Mouse (Mus musculus): Measurements from ENCODE around the gene Kcnk13.

Gene Kcnk13

GRCm38 (mm10) chr12:100079636-100080286 lies 115.5 kb downstream of the Kcnk13 start:
- DNase-seq (ENCODE audit: extremely low spot score, low read depth, low spot score): no peak

DNA sequence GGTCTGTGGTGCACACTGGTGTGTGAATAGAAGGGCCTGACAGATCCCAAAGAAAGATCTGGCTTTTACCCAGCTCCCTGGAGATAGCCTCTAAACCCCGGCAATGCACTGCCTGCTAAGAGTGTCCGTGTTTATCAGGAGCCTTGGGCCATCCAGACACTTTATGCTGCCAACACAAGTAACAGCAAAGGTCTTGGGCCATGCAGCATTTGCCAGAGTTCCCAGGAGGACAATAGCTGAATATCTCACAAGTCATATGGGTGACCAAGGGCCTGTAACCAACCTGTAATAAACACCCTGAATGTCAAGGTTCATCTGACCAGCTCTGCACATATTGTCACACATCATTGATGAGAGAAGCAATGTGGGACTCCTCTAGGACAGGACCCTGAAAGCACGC lies 123.7 kb downstream of the Kcnk13 start:
- DNase-seq (ENCODE audit: extremely low spot score, low read depth, low spot score): no peak

- DNase-seq (ENCODE audit: extremely low spot score, low read depth, low spot score): no peak
These were observed 125.0 kb downstream of the Kcnk13 start for GRCm38 (mm10) chr12:100089265-100089664.

GRCm38 (mm10) chr12:100090750-100091149 lies 126.5 kb downstream of the Kcnk13 start:
- DNase-seq (ENCODE audit: extremely low spot score, low read depth, low spot score): no peak

GRCm38 (mm10) chr12:100093046-100093445 lies 128.7 kb downstream of the Kcnk13 start:
- no peak for DNase-seq (ENCODE audit: extremely low spot score, low read depth, low spot score)

GRCm38 (mm10) chr12:100099971-100100706 lies 135.8 kb downstream of the Kcnk13 start:
- DNase-seq (ENCODE audit: extremely low spot score, low read depth, low spot score): no peak

GRCm38 (mm10) chr12:100100707-100101030 lies 136.4 kb downstream of the Kcnk13 start:
- no peak for DNase-seq (ENCODE audit: extremely low spot score, low read depth, low spot score)

DNA sequence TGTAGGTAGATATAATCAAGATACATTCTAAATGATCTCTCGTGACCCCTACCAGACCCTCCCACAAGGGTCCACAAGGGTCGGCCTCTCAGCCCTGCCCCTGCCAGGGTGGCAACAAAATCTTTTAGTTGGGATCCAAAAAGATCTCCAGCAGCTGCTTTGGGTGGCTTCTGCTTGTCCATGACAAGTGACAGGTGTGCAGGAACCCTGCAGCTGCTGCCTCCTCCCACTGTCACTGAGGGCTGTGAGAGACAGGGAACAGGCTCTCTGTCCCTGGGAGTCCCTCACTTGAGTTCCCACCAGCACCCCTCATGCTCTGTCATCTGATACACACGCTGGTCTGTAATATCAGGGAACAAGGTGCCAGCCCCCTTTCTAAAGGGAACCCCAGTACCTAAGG lies 137.4 kb downstream of the Kcnk13 start:
- no peak for DNase-seq (ENCODE audit: extremely low spot score, low read depth, low spot score)

DNA sequence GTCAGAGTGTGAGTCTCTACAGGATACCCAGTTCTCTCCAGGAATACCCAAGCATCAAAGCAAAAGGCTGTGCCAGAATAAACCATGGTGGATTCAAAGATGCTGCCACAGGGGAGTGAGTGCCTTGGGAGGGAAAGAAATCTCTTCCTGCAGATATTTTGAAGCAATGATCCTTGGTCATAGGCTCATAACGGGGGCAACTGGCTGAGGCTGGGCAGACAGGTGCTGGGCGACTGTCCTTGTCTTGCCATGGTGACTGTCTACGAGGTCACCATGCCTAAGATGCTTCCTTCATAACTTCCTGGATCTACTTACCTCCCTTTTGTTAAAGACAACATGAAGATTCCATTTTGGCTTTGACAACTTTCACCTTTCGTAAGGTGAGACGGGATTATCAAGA lies 140.2 kb downstream of the Kcnk13 start:
- no peak for DNase-seq (ENCODE audit: extremely low spot score, low read depth, low spot score)

- DNase-seq (ENCODE audit: extremely low spot score, low read depth, low spot score): peak; percentile 69
These were observed 142.1 kb downstream of the Kcnk13 start for GRCm38 (mm10) chr12:100106275-100106895.

DNA sequence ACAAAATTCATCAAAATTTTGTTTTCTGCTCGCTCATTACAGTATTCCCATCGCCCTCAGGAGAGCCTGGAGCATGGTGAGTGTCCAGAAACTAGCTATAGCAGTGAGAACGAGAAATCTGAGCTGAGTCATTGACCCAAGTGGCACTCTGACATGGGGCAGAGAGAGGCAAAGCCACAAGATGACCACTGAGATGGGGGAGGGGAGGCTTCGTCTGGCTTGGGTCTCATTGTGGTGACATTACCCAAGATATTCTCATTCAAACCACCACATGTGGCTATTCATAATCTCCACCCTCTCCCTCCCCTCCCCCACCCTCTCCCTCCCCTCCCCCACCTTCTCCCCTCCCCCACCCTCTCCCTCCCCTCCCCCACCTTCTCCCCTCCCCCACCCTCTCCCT lies 143.1 kb downstream of the Kcnk13 start:
- no peak for DNase-seq (ENCODE audit: extremely low spot score, low read depth, low spot score)

DNA sequence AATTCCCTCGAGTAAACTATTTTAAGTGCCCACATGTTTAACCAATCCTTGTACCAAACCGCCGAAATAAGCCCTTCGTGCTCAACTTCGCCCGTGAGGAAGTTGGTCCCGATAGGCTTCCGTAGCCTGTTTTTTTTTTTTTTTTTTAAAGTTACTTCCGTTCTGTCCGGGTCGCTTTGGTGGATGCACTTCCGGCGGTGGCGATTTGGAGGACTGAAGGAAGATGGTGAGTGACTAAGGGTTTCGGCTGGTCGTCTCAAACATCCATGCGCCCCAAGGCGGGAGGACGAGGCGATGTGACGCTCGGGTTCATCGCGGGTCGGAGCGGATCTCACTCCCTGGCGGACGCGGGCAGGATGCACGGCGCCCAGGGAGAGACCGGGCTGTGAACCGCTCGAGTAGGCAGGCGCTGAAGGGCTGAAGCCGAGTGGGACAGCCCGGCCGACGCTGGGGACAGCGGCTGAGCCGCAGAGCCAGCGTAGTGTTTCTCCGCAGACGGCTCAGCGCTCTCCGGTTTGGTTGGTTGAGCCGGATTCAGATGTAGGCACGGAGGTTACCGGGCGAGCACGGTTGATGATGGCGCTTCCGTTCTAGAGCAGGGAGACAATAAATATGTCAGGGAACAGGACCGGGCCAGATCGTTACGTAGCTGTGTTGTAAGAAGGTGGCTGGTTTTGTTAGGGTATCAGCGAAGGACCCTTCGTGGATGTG lies 145.8 kb downstream of the Kcnk13 start, which contains the start of gene Psmc1:
Gene Psmc1, plus strand, starts transcription at position 169 of the 711 bp plus-strand sequence.
- peak; percentile 93 for DNase-seq (ENCODE audit: extremely low spot score, low read depth, low spot score)

All from hindlimb bud, embryonic 11.5 days (tissue).